Mouse (Mus musculus): ENCODE measurements around the gene Prps1l3.

Gene Prps1l3

GRCm38 (mm10) chr12:57243671-57244495, 13.7 kb downstream of the Prps1l3 start:
- peak in 1 of 2 experiments; percentile 2 for DNase-seq (ENCODE audit: low spot score in 2 of 2)

- no peak for DNase-seq (ENCODE audit: low spot score in 2 of 2)
Measured at GRCm38 (mm10) chr12:57258572-57258971, 28.4 kb downstream of the Prps1l3 start.

- no peak for DNase-seq (ENCODE audit: low spot score in 2 of 2)
Measured at GRCm38 (mm10) chr12:57275456-57275855, 45.2 kb downstream of the Prps1l3 start.

GRCm38 (mm10) chr12:57281155-57282114, 51.2 kb downstream of the Prps1l3 start:
- no peak for DNase-seq (ENCODE audit: low spot score in 2 of 2)

DNA sequence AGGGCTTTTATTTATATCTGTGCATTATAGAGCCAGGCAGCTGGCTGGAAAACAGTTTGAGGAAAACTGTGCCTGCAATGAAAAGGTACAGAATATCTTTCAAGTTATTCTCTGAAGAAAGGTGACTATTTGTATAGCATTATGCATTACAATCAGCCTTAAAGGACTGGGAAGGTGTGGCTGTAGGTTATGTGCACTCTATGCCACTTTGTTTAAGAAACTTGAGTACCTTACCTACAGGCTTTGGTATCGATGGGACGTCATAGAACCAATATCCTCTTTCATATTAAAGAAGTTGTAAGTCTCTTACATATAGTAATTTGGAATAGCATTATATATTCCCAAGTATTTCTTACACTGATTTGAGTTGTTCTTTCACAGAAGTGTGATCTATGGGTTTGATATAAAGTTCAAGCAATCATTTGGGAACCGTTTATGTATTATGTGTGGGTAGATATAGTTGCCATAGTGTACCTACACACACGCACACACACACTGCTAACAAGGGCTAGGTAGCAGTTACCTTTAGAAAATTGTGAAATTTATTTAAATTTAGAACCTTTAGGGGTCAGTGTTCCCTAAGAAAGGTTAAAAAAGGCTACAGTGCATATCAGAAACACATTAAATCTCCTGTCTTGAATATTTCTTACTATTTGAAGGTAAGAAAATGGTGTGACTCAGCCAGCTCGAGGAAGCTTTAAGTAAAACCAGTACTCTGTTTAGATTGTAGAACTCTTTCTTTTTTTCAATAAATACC, 55.3 kb downstream of the Prps1l3 start:
- DNase-seq (ENCODE audit: low spot score in 2 of 2) = no peak

All from natural killer cell, adult 2 months (primary cell).